Mouse (Mus musculus) ES-E14 (cell line): ENCODE results near the gene Ank2. TPM values are rescaled to one million over a fixed set of nuclear protein-coding genes. Genes with fewer than 3 reads are reported as not detected.
A peak's percentile ranks its signal among the peaks of the same experiment; 100 is the strongest.

Experiments used
- DNase-seq: peaks from one replicate; pipeline ENCODE4 v3.0.0-alpha.2; 2013; ENCODE audit warnings: low read depth, low spot score
- H3K27ac ChIP-seq: 2 replicates; pipeline ENCODE4 v1.5.1; 2012; ENCODE audit warnings: low read depth, mild to moderate bottlenecking, low read length, moderate library complexity, mixed read lengths; ENCODE audit not compliant: poor library complexity, insufficient read depth, severe bottlenecking
- H3K36me3 ChIP-seq: 2 replicates; pipeline ENCODE4 v1.6.1; 2012; ENCODE audit warnings: mild to moderate bottlenecking, low read length, moderate library complexity, mixed read lengths; ENCODE audit not compliant: control insufficient read depth, poor library complexity, insufficient read depth, severe bottlenecking
- H3K4me1 ChIP-seq, 2 experiments: fragments of 150-350 bp in 1 of 2; sonication (generic) in 1 of 2; 2 replicates each; pipeline ENCODE4 v1.6.1; 2012; ENCODE audit warnings: low read length in 2 of 2, mild to moderate bottlenecking in 1 of 2, mixed read lengths in 1 of 2; ENCODE audit not compliant: control insufficient read depth in 2 of 2, insufficient read depth in 2 of 2, poor library complexity in 1 of 2
- H3K4me3 ChIP-seq, 2 experiments: fragments of 150-350 bp in 1 of 2; sonication (generic) in 1 of 2; 2 replicates each; pipeline ENCODE4 v1.5.1; 2012; ENCODE audit warnings: low read length in 2 of 2, low read depth in 1 of 2, mild to moderate bottlenecking in 1 of 2, mixed read lengths in 1 of 2; ENCODE audit not compliant: insufficient read depth in 1 of 2, poor library complexity in 1 of 2, severe bottlenecking in 1 of 2
- H3K9ac ChIP-seq: 2 replicates; pipeline ENCODE4 v1.6.1; 2012; ENCODE audit warnings: low read depth, mild to moderate bottlenecking, low read length, mixed read lengths; ENCODE audit not compliant: poor library complexity, insufficient read depth, severe bottlenecking
- H3K9me3 ChIP-seq: fragments of 150-350 bp; sonication (generic); 2 replicates; pipeline ENCODE4 v1.6.1; 2012; ENCODE audit warnings: low read depth, mild to moderate bottlenecking, low read length; ENCODE audit not compliant: control insufficient read depth, insufficient read depth
- CHD2 ChIP-seq: IDR thresholded peaks from 2 replicates; pipeline ENCODE4 v1.6.1; 2014; ENCODE audit warnings: mild to moderate bottlenecking, low read depth, low read length, inconsistent platforms
- HCFC1 ChIP-seq: IDR thresholded peaks from 2 replicates; pipeline ENCODE4 v1.6.1; 2012; ENCODE audit warnings: low read length, inconsistent platforms, borderline replicate concordance; ENCODE audit not compliant: insufficient read depth
- MAFK ChIP-seq: IDR thresholded peaks from 2 replicates; pipeline ENCODE4 v1.6.1; 2014; ENCODE audit warnings: mild to moderate bottlenecking, low read depth, low read length, inconsistent platforms; ENCODE audit not compliant: insufficient read depth
- ZC3H11A ChIP-seq: IDR thresholded peaks from 2 replicates; pipeline ENCODE4 v1.6.1; 2012; ENCODE audit warnings: low read depth, mild to moderate bottlenecking, inconsistent platforms, low read length, borderline replicate concordance
- ZNF384 ChIP-seq: IDR thresholded peaks from 2 replicates; pipeline ENCODE4 v1.6.1; 2012; ENCODE audit warnings: low read depth, low read length, inconsistent platforms
- in situ Hi-C, 2 experiments: fragments of 600-800 bp; cut with MboI; formaldehyde crosslinking; loops; one replicate each; pipeline ENCODE4 v1.15.1; 2025; ENCODE audit warnings: low sequenced_read_pairs in 2 of 2, inconsistent platforms in 1 of 2; ENCODE audit not compliant: unreplicated experiment in 2 of 2
- total RNA-seq: library from RNA; depleted of rRNA; stranded (reverse); fragments of 300-350 nt; gene quantifications from 2 replicates; pipeline ENCODE4 v1.2.3, GENCODE M21; 2012

The Ank2 gene
- total RNA-seq, 1 experiment, result 15.2 TPM

- H3K4me3 ChIP-seq, result no peak overlapping the region
- no peak for DNase-seq
- no peak overlapping the region for H3K9ac ChIP-seq
- H3K9me3 ChIP-seq, result no peaks in the 10 kb centered on the region
- H3K27ac ChIP-seq, result no peak overlapping the region
- no peaks in the 10 kb centered on the region for H3K4me1 ChIP-seq
- in situ Hi-C loops, result no loop called here
- H3K36me3 ChIP-seq, result no peaks in the 10 kb centered on the region
- TF ChIP-seq ZC3H11A (no peak), CHD2 (no peak), MAFK (no peak), HCFC1 (no peak), ZNF384 (no peak)
Measured at GRCm38 (mm10) chr3:127188789-127189128, 310.4 kb downstream of the Ank2 start.

DNA sequence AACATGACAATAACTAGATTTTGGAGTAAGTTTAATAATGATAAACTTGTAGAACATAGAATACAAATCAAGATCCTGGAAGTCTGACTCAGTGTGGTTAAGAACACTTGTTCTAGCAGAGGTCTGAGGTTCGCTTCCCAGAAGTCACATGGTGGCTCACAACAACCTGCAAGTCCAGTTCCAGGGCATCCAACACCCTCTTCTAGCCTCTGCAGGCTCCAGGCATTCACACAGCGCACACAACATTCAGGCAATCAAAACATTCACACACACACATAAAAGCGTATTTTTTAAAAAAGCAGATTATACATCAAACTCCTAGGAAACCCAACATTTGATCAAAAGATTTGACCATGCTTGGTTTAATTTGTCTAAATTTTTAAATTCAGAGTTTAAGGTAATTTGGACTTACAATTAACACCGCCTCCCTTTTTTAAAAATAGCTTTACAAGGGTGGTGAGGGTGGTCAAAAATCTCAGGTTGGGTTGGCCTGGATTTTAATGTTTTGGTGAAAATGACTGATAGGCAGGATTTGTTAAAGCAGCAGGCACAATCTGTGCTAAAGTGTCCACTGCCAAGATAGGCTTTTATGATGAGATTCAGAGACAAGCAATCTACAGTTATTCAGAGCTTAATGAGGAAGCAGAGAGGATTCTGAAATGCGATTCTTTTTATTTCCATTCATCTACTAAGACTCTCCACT, 310.9 kb downstream of the Ank2 start:
- Histone ChIP-seq H3K9ac (no peak overlapping the region), H3K9me3 (no peaks in the 10 kb centered on the region), H3K4me1 (no peaks in the 10 kb centered on the region), H3K4me3 (no peak overlapping the region), H3K27ac (no peak overlapping the region), H3K36me3 (no peaks in the 10 kb centered on the region)
- TF ChIP-seq ZC3H11A (no peak), HCFC1 (no peak), ZNF384 (no peak), CHD2 (no peak), MAFK (no peak)
- no peak for DNase-seq
- in situ Hi-C loops, result no loop called here

- Histone ChIP-seq H3K9me3 (no peaks in the 10 kb centered on the region), H3K4me1 (no peaks in the 10 kb centered on the region), H3K27ac (no peak overlapping the region), H3K9ac (no peak overlapping the region), H3K36me3 (no peaks in the 10 kb centered on the region), H3K4me3 (no peak overlapping the region)
- in situ Hi-C loops, result no loop called here
- TF ChIP-seq ZNF384 (no peak), HCFC1 (no peak), CHD2 (no peak), ZC3H11A (no peak)
- DNase-seq, result no peak
Measured at GRCm38 (mm10) chr3:127187081-127187480, 312.1 kb downstream of the Ank2 start.

GRCm38 (mm10) chr3:127186239-127186638, 312.9 kb downstream of the Ank2 start:
- TF ChIP-seq CHD2 (no peak), ZC3H11A (no peak), MAFK (no peak), ZNF384 (no peak), HCFC1 (no peak)

DNA sequence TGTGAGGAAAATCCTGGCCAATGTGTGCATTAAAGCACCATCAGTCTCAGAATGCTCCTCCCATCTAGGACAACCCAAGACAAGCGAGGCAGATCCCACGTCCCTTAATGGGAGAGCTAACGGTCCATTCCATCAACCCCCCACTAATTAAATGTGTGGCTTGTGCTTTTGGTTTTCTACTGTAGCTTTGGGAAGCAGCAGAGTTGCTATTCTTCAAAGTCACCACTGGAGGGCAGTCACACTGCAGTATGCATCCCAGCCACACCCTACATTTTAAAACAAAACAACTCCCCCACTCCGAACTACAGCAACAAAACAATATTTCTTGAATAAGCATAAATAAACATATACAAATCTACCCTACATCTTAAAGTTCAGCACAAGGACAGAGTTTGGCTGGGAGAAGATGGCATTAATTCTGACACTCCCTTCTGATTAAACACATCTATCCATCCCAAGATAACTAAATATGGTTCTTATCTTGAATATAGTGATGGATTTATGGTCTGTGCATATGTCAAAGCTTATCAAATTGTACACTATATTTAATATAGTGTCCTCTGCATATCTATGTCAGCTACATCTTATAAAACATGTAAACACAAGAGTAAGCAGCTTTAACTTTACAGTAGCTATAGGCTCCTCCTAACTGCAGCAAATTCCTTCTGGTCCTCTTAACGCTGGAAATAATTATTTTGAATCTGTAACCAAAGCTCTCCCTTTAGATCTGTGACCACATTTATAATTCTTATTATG, 315.0 kb downstream of the Ank2 start:
- no peak for DNase-seq

More at GRCm38 (mm10) chr3:127186239-127186638, 312.9 kb downstream of the Ank2 start:
- Histone ChIP-seq H3K36me3 (no peaks in the 10 kb centered on the region), H3K4me3 (no peak overlapping the region), H3K9me3 (no peaks in the 10 kb centered on the region), H3K9ac (no peak overlapping the region), H3K27ac (no peak overlapping the region), H3K4me1 (no peaks in the 10 kb centered on the region)
- DNase-seq, result no peak
- in situ Hi-C loops, result no loop called here

More for the DNA sequence above, 315.0 kb downstream of the Ank2 start:
- Histone ChIP-seq H3K4me3 (no peak overlapping the region), H3K9me3 (no peaks in the 10 kb centered on the region), H3K27ac (no peak overlapping the region), H3K4me1 (no peaks in the 10 kb centered on the region), H3K9ac (no peak overlapping the region), H3K36me3 (no peaks in the 10 kb centered on the region)
- TF ChIP-seq ZC3H11A (peak; percentile 77), ZNF384 (no peak)
- in situ Hi-C loops, result no loop called here
